28 mouse cellular contexts compared by ENCODE assay signal in the genomic region with DNA sequence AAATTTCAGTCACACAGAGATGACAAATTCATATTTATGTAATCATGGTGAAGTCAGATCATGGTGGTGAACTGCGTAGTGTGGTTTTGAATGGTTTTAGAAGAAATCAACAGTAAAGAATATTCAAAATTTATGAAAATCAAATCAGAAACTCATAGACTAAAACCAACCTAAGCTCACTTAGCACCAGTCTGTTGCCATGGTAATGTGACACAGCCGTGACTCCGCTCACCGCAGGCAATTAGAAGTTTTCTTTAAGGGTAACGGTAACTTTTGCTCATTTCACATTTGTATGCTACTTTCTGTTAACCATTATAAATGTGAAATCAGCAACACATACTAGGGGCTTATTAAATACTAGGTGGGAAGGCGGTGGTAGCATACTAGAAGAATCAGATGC.
DNase-seq lines count a peak whose midpoint lies in the region; ATAC-seq and TF ChIP-seq lines count a peak whose summit lies in the region.
"Had no signal": no experiment of that assay in that cellular context is flagged by ENCODE, and none has a peak within 500 bp of the region (broad histone marks: within the 10 kb centered on the region; RNA-seq: fewer than 3 reads in every experiment).

No protein-coding gene starts in this region.

- no peaks in the 10 kb centered on the region for H3K36me3 ChIP-seq in forebrain, embryonic 16.5 days (ENCODE audit: control insufficient read depth, insufficient read depth)
- H3K36me3 ChIP-seq in forebrain, embryonic 13.5 days (ENCODE audit: poor library complexity, severe bottlenecking), result no peaks in the 10 kb centered on the region
- no peaks in the 10 kb centered on the region for H3K36me3 ChIP-seq in kidney, embryonic 14.5 days (ENCODE audit: control insufficient read depth, insufficient read depth, low read length)
- H3K36me3 ChIP-seq in kidney, adult 2 months (ENCODE audit: control insufficient read depth, insufficient read depth, low read length), result no peaks in the 10 kb centered on the region
- H3K36me3 ChIP-seq in midbrain, postnatal 0 days (ENCODE audit: insufficient read depth, low read length), result no peaks in the 10 kb centered on the region
- H3K36me3 ChIP-seq in midbrain, embryonic 15.5 days (replicated peaks), result no peaks in the 10 kb centered on the region
- H3K36me3 ChIP-seq: embryonic facial prominence, embryonic 13.5 days; heart, embryonic 13.5 days; hindbrain, embryonic 13.5 days; limb, embryonic 10.5 days; liver, embryonic 15.5 days; lung, embryonic 15.5 days had no signal

- no peak overlapping the region for H3K4me2 ChIP-seq in forebrain, embryonic 16.5 days (ENCODE audit: low read length)
- H3K4me2 ChIP-seq in forebrain, embryonic 13.5 days, result no peak overlapping the region
- H3K4me2 ChIP-seq in kidney, embryonic 14.5 days (replicated peaks; ENCODE audit: low read depth, low read length), result no peak overlapping the region
- no peak overlapping the region for H3K4me2 ChIP-seq in midbrain, postnatal 0 days (ENCODE audit: low read depth, low read length, poor library complexity, severe bottlenecking)
- no peak overlapping the region for H3K4me2 ChIP-seq in midbrain, embryonic 15.5 days
- H3K4me2 ChIP-seq: embryonic facial prominence, embryonic 13.5 days; hindbrain, embryonic 13.5 days; liver, embryonic 15.5 days; lung, embryonic 15.5 days had no signal

- no peak overlapping the region for H3K9ac ChIP-seq in forebrain, embryonic 16.5 days (replicated peaks; ENCODE audit: low read depth, low read length)
- no peak overlapping the region for H3K9ac ChIP-seq in forebrain, embryonic 13.5 days
- no peak overlapping the region for H3K9ac ChIP-seq in kidney, embryonic 14.5 days (ENCODE audit: low read depth, low read length)
- no peak overlapping the region for H3K9ac ChIP-seq in midbrain, postnatal 0 days (replicated peaks; ENCODE audit: low read length, poor library complexity, severe bottlenecking)
- H3K9ac ChIP-seq in midbrain, embryonic 15.5 days, result no peak overlapping the region
- H3K9ac ChIP-seq: embryonic facial prominence, embryonic 13.5 days; heart, embryonic 13.5 days; hindbrain, embryonic 13.5 days; liver, embryonic 15.5 days; lung, embryonic 15.5 days had no signal

- no peaks in the 10 kb centered on the region for H3K4me1 ChIP-seq in forebrain, embryonic 16.5 days (replicated peaks; ENCODE audit: control insufficient read depth, insufficient read depth, low read length)
- no peaks in the 10 kb centered on the region for H3K4me1 ChIP-seq in forebrain, embryonic 13.5 days
- H3K4me1 ChIP-seq in kidney, embryonic 14.5 days (ENCODE audit: control insufficient read depth, insufficient read depth, low read length), result no peaks in the 10 kb centered on the region
- no peaks in the 10 kb centered on the region for H3K4me1 ChIP-seq in kidney, adult 2 months (ENCODE audit: control insufficient read depth, insufficient read depth, low read length)
- H3K4me1 ChIP-seq in midbrain, postnatal 0 days (ENCODE audit: insufficient read depth, low read length), result no peaks in the 10 kb centered on the region
- no peaks in the 10 kb centered on the region for H3K4me1 ChIP-seq in midbrain, embryonic 15.5 days
- H3K4me1 ChIP-seq: hindbrain, embryonic 13.5 days; liver, embryonic 15.5 days had no signal

- no peak for DNase-seq in kidney, adult 2 months
- DNase-seq in midbrain, postnatal 0 days (ENCODE audit: low spot score), result peak; percentile 22
- no peak for DNase-seq in layer of hippocampus, postnatal 14 days (ENCODE audit: low spot score in 2 of 2)
- DNase-seq: adrenal gland, adult 2 months; cerebellum, adult 2 months; cerebellum, postnatal 25 days; gastrocnemius, postnatal 25 days; heart, adult 18-20 months; heart, postnatal 14 days; kidney, adult 9 months; layer of hippocampus, adult 9-11 months; liver; lung, postnatal 36 days; right cerebral cortex, postnatal 4 days; thymus, postnatal 14 days had no signal

- no peaks in the 10 kb centered on the region for H3K9me3 ChIP-seq in forebrain, embryonic 16.5 days (ENCODE audit: control insufficient read depth, low read length)
- H3K9me3 ChIP-seq in forebrain, embryonic 13.5 days (replicated peaks), result no peaks in the 10 kb centered on the region
- no peaks in the 10 kb centered on the region for H3K9me3 ChIP-seq in kidney, embryonic 14.5 days (ENCODE audit: control insufficient read depth, low read length)
- H3K9me3 ChIP-seq in midbrain, postnatal 0 days (ENCODE audit: low read length), result no peaks in the 10 kb centered on the region
- no peaks in the 10 kb centered on the region for H3K9me3 ChIP-seq in midbrain, embryonic 15.5 days
- H3K9me3 ChIP-seq: embryonic facial prominence, embryonic 13.5 days; heart, embryonic 13.5 days; hindbrain, embryonic 13.5 days; limb, embryonic 10.5 days; liver, embryonic 15.5 days; lung, embryonic 15.5 days had no signal

- peak; percentile 58; the same call in 1 of the 2 replicates for ATAC-seq in forebrain, embryonic 16.5 days
- no peak for ATAC-seq in forebrain, embryonic 13.5 days
- ATAC-seq in kidney, embryonic 14.5 days (ENCODE audit: low FRiP score, low TSS enrichment), result 0 out of 2 replicates have a peak, but pooled peaks have one; percentile 28
- ATAC-seq in midbrain, postnatal 0 days (ENCODE audit: low FRiP score), result no peak
- no peak; the same call in 1 of the 2 replicates for ATAC-seq in midbrain, embryonic 15.5 days (replicated peaks)
- ATAC-seq in common myeloid progenitor, adult 5-6 weeks (replicated peaks; ENCODE audit: low read depth, poor library complexity, severe bottlenecking), result 0 out of 2 replicates have a peak, but pooled peaks have one; percentile 47

- no peak overlapping the region for H3K4me3 ChIP-seq in forebrain, embryonic 16.5 days (replicated peaks; ENCODE audit: low read length)
- H3K4me3 ChIP-seq in forebrain, embryonic 13.5 days, result no peak overlapping the region
- H3K4me3 ChIP-seq in kidney, embryonic 14.5 days (ENCODE audit: low read length), result no peak overlapping the region
- no peak overlapping the region for H3K4me3 ChIP-seq in kidney, adult 2 months (ENCODE audit: insufficient read depth, low read depth, low read length)
- no peak overlapping the region for H3K4me3 ChIP-seq in midbrain, postnatal 0 days (ENCODE audit: low read depth, low read length)
- H3K4me3 ChIP-seq in midbrain, embryonic 15.5 days, result no peak overlapping the region
- H3K4me3 ChIP-seq: embryonic facial prominence, embryonic 13.5 days; erythroblast, embryonic 14.5 days; heart, embryonic 13.5 days; hindbrain, embryonic 13.5 days; left cerebral cortex, adult 2 months; limb, embryonic 10.5 days; liver, embryonic 15.5 days; lung, embryonic 15.5 days had no signal

- TF ChIP-seq CTCF in kidney, adult 2 months (conservative IDR thresholded peaks at IDR 0.05; ENCODE audit: insufficient read depth, insufficient read length, low read depth, low read length), result no peak
- no peak for TF ChIP-seq CTCF in midbrain, postnatal 0 days (IDR thresholded peaks at IDR 0.05)

- H3K27ac ChIP-seq in forebrain, embryonic 16.5 days (ENCODE audit: low read length), result no peak overlapping the region
- H3K27ac ChIP-seq in forebrain, embryonic 13.5 days, result no peak overlapping the region
- H3K27ac ChIP-seq in kidney, embryonic 14.5 days (ENCODE audit: low read depth, low read length), result no peak overlapping the region; the same call in 1 of the 2 replicates
- H3K27ac ChIP-seq in kidney, adult 2 months (ENCODE audit: insufficient read depth, low read depth, low read length), result no peak overlapping the region
- no peak overlapping the region for H3K27ac ChIP-seq in midbrain, postnatal 0 days (ENCODE audit: low read depth, low read length)
- H3K27ac ChIP-seq in midbrain, embryonic 15.5 days, result no peak overlapping the region
- H3K27ac ChIP-seq: embryonic facial prominence, embryonic 13.5 days; heart, embryonic 13.5 days; hindbrain, embryonic 13.5 days; left cerebral cortex, adult 2 months; limb, embryonic 10.5 days; liver, embryonic 15.5 days; lung, embryonic 15.5 days had no signal

- 50% methylated on average over 6 of the region's 6 CpGs for WGBS in forebrain, embryonic 16.5 days
- WGBS in forebrain, embryonic 13.5 days, result 60% methylated on average over 6 of the region's 6 CpGs
- 56% methylated on average over 6 of the region's 6 CpGs for WGBS in kidney, embryonic 14.5 days
- WGBS in kidney, adult 2 months, result 58% methylated on average over 6 of the region's 6 CpGs
- 42% methylated on average over 6 of the region's 6 CpGs for WGBS in midbrain, postnatal 0 days
- WGBS in midbrain, embryonic 15.5 days, result 56% methylated on average over 6 of the region's 6 CpGs

- no peak for TF ChIP-seq POLR2A in kidney, adult 2 months (IDR thresholded peaks at IDR 0.05; ENCODE audit: low read depth, low read length)

- no peaks in the 10 kb centered on the region for H3K27me3 ChIP-seq in forebrain, embryonic 16.5 days (replicated peaks; ENCODE audit: control insufficient read depth, insufficient read depth, low read length)
- no peaks in the 10 kb centered on the region for H3K27me3 ChIP-seq in forebrain, embryonic 13.5 days
- H3K27me3 ChIP-seq in kidney, embryonic 14.5 days (ENCODE audit: control insufficient read depth, insufficient read depth, low read length), result no peaks in the 10 kb centered on the region
- no peaks in the 10 kb centered on the region for H3K27me3 ChIP-seq in kidney, adult 2 months (replicated peaks; ENCODE audit: control insufficient read depth, insufficient read depth, low read length)
- no peaks in the 10 kb centered on the region for H3K27me3 ChIP-seq in midbrain, postnatal 0 days (ENCODE audit: insufficient read depth, low read length)
- H3K27me3 ChIP-seq in midbrain, embryonic 15.5 days (replicated peaks), result no peaks in the 10 kb centered on the region
- H3K27me3 ChIP-seq: embryonic facial prominence, embryonic 13.5 days; heart, embryonic 13.5 days; hindbrain, embryonic 13.5 days; liver, embryonic 15.5 days; lung, embryonic 15.5 days had no signal

Comparison
In these comparisons a context has a peak if more than half of its experiments do, and no peak if none do; other contexts are left out.
1. ATAC-seq: peak in forebrain, embryonic 16.5 days (single experiment), kidney, embryonic 14.5 days (single experiment) and common myeloid progenitor, adult 5-6 weeks (single experiment); none in forebrain, embryonic 13.5 days (single experiment), midbrain, postnatal 0 days (single experiment) and midbrain, embryonic 15.5 days (single experiment).